Mouse (Mus musculus) 3134 (cell line): ENCODE measurements around the gene Myh3.

Source experiments
- DNase-seq: peaks from one replicate; pipeline ENCODE4 v3.0.0-alpha.2; 2011; ENCODE audit warnings: low spot score; ENCODE audit not compliant: insufficient read length; ENCODE audit errors: extremely low read depth

Gene Myh3

GRCm38 (mm10) chr11:67142047-67142446, 63.9 kb downstream of the Myh3 start:
- DNase-seq = no peak

- no peak for DNase-seq
Observed at GRCm38 (mm10) chr11:67143065-67143464, 65.0 kb downstream of the Myh3 start.

DNA sequence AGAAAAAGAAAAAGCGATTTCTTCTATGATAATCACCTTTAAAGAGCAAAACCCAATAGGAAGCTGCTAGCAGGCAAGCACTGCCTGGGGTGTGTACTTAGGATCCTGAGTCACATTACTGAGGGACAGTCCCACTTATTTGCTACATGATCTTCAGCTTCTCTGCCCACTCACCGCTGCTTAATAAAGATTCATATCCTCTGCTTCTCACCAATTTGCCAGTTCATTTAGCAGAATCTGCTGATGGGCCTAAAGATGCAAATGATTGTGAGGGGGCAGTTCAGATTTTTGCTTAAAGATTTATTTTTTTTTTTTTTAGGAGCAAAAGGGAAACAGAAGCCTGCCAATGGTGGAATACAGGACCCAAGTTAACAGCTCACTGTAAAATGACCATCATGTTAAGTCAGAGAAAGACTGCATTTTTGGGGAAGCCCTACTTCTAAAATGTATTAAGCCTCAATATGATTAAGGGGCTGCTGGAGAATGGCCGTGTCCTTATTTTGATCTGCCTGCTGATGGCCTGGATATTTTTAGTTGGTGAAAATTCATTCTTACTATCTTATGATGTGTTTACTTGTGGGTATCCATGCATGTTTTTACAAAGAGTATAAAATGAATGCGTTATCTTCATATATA, 65.9 kb downstream of the Myh3 start:
- no peak for DNase-seq

DNA sequence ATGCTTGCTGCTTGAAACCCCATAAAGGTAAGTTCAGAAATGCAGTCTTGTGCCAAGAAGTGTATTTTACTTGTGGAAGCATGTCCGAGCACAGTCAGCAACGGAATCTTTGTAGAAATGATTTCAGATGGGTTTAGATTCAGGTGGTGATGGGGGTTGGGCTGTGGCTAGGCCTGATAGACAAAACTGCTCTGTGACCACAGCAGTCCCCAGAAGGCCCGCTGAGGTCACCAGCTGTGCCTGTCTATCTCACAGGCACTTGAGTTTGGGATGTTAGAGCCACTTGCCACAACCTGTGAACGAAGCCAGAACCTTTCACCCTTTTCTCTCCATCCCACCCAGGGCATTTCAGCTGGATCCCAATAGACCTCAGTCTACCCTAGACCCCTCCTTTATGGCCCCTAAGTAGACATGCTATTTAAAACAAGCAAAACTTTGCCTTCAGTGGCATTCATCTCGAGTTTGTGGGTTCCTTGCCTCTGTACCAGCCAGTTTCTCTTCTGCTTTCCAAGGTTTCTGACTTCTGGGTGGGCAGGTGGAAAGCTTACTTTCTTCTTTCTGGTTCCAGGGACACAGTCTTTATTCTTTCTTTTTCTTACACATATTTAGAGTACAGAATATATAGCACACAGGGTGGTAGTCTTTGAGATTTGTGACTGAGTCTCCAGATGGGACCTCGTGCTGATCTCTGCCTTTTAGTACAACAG, 66.6 kb downstream of the Myh3 start:
- no peak for DNase-seq

DNA sequence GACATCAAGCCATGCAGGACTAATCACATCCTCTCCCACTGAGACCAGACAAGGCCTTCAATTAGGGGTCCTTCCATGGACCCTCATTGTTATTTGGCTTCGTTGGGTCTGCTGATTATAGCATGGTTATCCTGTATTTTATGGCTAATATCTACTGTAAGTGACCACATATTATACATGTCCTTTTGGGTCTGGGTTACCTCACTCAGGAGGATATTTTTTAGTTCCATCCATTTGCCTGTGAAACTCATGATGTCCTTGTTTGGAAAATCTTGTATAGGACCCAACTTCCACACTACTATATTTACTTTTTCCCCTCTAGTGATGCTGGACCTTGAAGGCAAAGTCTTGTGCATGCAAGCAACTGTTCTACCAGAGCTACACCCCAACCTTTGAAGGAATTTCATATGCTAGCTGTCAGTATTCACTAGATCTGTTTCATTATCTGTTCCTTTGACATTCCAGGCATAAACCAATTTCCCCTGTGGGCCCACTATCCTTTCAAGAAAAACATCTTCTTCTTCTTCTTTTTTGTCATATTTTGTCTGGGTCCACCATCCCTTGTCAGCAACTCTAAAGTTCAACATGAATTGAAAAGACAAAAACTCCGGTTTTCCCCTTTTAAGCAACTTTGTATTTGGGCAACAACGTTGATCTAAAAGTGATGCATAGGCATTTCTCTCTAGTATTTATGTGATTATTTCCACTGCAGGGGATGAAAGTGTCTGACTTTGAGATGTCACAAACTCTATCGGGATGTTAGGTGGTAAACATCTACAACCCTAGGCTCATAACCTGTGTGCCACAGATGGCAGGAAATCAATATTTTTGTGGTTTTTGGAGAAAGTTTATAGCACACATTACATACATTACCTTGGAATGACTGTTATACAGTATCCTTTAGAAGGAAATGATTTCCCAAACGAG, 67.6 kb downstream of the Myh3 start:
- DNase-seq = no peak

- no peak for DNase-seq
Observed at GRCm38 (mm10) chr11:67146409-67147282, 68.5 kb downstream of the Myh3 start.

DNA sequence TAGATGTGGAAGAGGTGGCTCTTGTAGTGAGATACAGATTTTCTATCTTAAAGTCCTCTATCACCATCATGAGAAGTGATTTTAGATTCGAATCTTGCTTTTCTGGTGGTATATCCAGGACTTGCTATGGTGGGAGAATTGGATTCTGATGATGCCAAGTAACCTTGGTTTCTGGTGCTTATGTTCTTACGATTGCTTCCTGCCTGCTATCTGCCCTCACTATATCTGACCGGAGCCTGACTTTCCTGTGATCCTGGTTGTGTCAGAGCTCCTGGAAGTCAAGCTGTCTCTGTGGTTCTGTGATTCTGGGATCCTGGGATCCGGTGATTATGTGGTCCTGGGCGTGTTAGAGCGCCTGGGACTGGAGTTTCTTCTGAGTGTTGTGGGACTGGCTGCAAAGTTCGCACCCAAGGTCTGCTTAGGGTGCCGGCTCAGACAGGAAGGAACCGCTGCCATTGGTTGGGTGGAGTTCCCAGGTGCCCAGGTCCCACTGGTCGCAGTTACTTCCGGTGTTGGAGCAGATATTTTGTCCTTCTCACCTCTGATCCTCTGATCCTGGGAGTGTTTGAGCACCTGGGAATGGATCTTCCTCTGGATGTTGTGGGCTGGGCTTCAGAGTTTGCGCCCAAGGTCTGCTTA, 69.3 kb downstream of the Myh3 start:
- DNase-seq = no peak

- DNase-seq = no peak
Observed at GRCm38 (mm10) chr11:67148286-67149012, 70.3 kb downstream of the Myh3 start.

DNA sequence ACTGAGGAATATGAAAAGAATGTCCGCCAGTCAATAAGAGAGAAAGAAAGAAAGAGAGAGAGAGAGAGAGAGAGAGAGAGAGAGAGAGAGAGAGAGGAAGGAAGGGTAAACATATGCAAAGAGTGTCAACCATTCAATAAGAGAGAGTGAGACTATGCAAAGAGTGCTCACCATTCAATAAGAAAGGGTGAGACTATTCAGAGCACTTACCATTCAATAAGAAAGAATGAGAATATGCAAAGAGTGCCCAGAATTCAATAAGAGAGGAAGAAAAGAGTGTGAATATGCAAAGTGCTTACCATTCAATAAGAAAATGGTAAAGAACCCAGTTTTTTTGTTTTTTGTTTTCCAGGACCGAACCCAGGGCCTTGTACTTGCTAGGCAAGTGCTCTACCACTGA, 72.1 kb downstream of the Myh3 start:
- no peak for DNase-seq

DNA sequence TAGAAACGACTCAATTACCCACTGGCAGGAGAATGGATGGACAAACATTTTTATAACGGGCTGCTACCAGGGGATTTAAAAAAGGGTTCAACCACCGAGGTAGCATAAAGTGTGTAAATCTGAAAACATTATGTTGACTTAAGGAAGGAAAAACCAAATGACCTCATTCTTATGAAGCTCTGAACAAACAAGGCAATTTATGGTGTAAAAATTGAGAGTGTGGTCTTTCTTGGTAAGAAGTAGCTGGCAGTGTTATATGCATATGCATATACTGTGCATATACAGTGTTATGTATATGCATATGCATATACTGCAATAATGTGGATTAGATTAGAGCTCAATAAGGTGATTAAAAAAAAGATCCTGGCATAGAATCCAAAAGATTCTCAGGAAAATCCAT, 73.1 kb downstream of the Myh3 start:
- DNase-seq = no peak
